Mouse (Mus musculus) cerebellum, adult 2 months (tissue): ENCODE results near the gene Olfr1122.

Experiments
- CTCF ChIP-seq: fragments of 200-500 bp; IDR thresholded peaks from 2 replicates; pipeline ENCODE4 v1.5.1; 2011; ENCODE audit warnings: low read depth, mild to moderate bottlenecking, control low read depth, low read length, moderate library complexity, borderline replicate concordance; ENCODE audit not compliant: insufficient read depth
- POLR2A ChIP-seq: fragments of 200-500 bp; IDR thresholded peaks from 2 replicates; pipeline ENCODE4 v1.6.1; 2011; ENCODE audit warnings: low read length, control low read depth, borderline replicate concordance; ENCODE audit not compliant: insufficient read depth

DNA sequence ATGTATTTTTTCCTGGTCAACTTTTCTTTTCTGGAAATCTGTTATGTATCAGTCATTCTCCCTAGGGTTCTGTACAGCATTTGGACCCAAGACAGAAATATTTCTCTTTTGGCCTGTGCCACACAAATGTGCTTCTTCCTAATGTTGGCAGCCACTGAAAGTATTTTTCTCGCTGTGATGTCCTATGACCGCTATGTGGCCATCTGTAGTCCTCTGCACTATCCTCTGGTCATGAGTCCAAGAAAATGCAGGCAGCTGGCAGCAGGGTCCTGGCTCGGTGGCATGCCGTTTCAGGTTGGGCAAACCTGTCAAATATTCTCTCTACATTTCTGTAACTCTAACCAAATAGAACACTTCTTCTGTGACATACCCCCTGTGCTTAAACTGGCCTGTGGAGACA, 13.9 kb upstream of the Olfr1122 start:
- TF ChIP-seq CTCF (no peak), POLR2A (no peak)
